Comparison of ENCODE assay signal across 15 mouse cellular contexts in the genomic region with DNA sequence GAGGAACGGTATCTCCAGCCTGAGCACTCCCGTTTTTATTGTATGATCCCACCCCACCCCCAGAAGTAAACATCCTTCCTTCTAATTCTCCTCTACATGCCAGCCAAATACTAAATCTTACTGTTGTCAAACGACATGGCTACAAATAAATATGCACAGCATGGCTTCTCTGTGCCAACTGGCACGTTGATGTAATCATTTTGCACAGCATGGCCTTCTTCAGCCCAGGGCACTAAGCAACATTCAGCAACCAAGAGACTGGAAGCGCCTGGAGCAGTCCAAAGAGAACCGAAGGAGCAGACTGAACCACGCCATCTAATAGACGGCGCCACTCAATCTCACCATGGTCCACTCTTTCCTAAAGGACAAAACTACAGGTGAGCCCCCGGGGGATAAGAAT.
"Had no signal": no experiment of that assay in that cellular context is flagged by ENCODE, and none has a peak within 500 bp of the region (broad histone marks: within the 10 kb centered on the region; RNA-seq: fewer than 3 reads in every experiment).

No protein-coding gene starts in this region.

- H3K4me1 ChIP-seq: liver, embryonic 15.5 days; midbrain, embryonic 10.5 days had no signal

- H3K4me3 ChIP-seq: layer of hippocampus, adult 2 months; limb, embryonic 10.5 days; liver, embryonic 15.5 days; midbrain, embryonic 10.5 days; myocyte; neural tube, embryonic 15.5 days had no signal

- DNase-seq: kidney, adult 9 months; kidney, postnatal 36 days; lung, adult 2 months; lung, postnatal 4 days; midbrain, embryonic 14.5 days; thymus, adult 2 months; thymus, postnatal 25 days had no signal

- ATAC-seq: lung, postnatal 0 days had no signal

- H3K27me3 ChIP-seq: liver, embryonic 15.5 days; neural tube, embryonic 15.5 days had no signal

- H3K27ac ChIP-seq: kidney, postnatal 0 days; layer of hippocampus, adult 2 months; limb, embryonic 10.5 days; liver, embryonic 15.5 days; midbrain, embryonic 10.5 days; neural tube, embryonic 15.5 days had no signal
